Mouse (Mus musculus): ENCODE measurements around the gene Trim26. TPM values are rescaled to one million over a fixed set of nuclear protein-coding genes. Genes with fewer than 3 reads are reported as not detected.

Gene Trim26
- total and polyA plus RNA-seq, 3 experiments = 17.0 to 19.3 (median 19.1) TPM

DNA sequence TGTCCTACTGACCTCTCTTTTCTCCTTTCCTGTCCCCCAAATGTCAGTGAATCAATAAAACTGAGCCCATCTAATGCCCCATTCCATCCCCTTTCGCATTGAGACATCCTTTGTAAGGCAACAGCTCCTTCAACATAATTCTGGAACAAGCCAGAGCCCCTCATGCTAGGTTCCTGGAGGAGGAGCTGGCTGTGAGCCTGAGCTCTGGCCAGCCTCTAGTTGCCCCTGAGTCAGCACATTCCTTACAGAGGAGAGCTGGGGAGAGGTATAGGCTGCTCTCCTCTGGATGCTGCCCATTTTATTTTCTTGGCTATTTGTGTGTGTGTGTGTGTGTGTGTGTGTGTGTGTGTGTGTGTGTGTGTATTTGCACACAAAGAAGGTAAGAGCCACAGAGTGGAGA lies 71.3 kb downstream of the Trim26 start:
- no peak for DNase-seq
- no peaks in the 10 kb centered on the region for H3K36me3 ChIP-seq (ENCODE audit: control insufficient read depth, insufficient read depth, low read length)
- TF ChIP-seq POLR2A (IDR thresholded peaks at IDR 0.05; ENCODE audit: insufficient read depth, low read depth, low read length) (no peak), EP300 (IDR thresholded peaks at IDR 0.05; ENCODE audit: insufficient read depth, low read depth, low read length) (no peak), CTCF (IDR thresholded peaks at IDR 0.05) (no peak)
- intact Hi-C loops (cut with DNase I) = no loop called here
- 30% methylated on average over 1 of the region's 1 CpGs for WGBS
- H3K79me2 ChIP-seq (replicated peaks; ENCODE audit: control insufficient read depth, insufficient read depth, low read length) = no peaks in the 10 kb centered on the region
- H3K4me3 ChIP-seq = no peak overlapping the region
- H3K4me1 ChIP-seq (ENCODE audit: control insufficient read depth, insufficient read depth, low read length) = no peaks in the 10 kb centered on the region
- H3K27me3 ChIP-seq (ENCODE audit: control insufficient read depth, insufficient read depth, low read length) = no peaks in the 10 kb centered on the region
- H3K9ac ChIP-seq (ENCODE audit: low read depth, low read length) = no peak overlapping the region
- H3K27ac ChIP-seq = no peak overlapping the region

Other genes with a start within 250 kb of the Trim26 start
- gene H2-M9, start 194.5 kb upstream of the Trim26 start, total RNA-seq (2021) = not detected
- gene H2-M9, start 194.5 kb upstream of the Trim26 start, polyA plus RNA-seq (2012; rRNA removed) = 0.20 TPM in 1 of 2 replicates, not detected in the other
- gene H2-M1, start 164.9 kb upstream of the Trim26 start, total RNA-seq (2021) = not detected
- not detected in 2 replicates for gene H2-M1, start 164.9 kb upstream of the Trim26 start, polyA plus RNA-seq (2012; rRNA removed)
- not detected for gene H2-M10.5, start 64.2 kb upstream of the Trim26 start, total RNA-seq (2021)
- gene H2-M10.5, start 64.2 kb upstream of the Trim26 start, polyA plus RNA-seq (2012; rRNA removed) = not detected in 2 replicates
- gene H2-M10.6, start 25.0 kb upstream of the Trim26 start, total RNA-seq (2021) = not detected
- not detected in 2 replicates for gene H2-M10.6, start 25.0 kb upstream of the Trim26 start, polyA plus RNA-seq (2012; rRNA removed)
- not detected for gene Trim15, start 30.1 kb downstream of the Trim26 start, total RNA-seq (2021)
- gene Trim15, start 30.1 kb downstream of the Trim26 start, polyA plus RNA-seq (2012; rRNA removed) = 0.10 TPM in 1 of 2 replicates, not detected in the other
- gene Trim10, start 32.4 kb downstream of the Trim26 start, total RNA-seq (2021) = 1 to 10 TPM in 1 of 2 experiments, under 1 TPM in 1; 0.13 to 2.1 TPM
- 0.92 TPM in 1 of 2 replicates, not detected in the other for gene Trim10, start 32.4 kb downstream of the Trim26 start, polyA plus RNA-seq (2012; rRNA removed)
- gene Trim40, start 53.0 kb downstream of the Trim26 start, total RNA-seq (2021) = not detected
- gene Trim40, start 53.0 kb downstream of the Trim26 start, polyA plus RNA-seq (2012; rRNA removed) = not detected in 2 replicates
- gene Trim31, start 61.0 kb downstream of the Trim26 start, total RNA-seq (2021) = not detected
- not detected in 2 replicates for gene Trim31, start 61.0 kb downstream of the Trim26 start, polyA plus RNA-seq (2012; rRNA removed)
- gene Rnf39, start 105.8 kb downstream of the Trim26 start, total RNA-seq (2021) = under 1 TPM; 0.77 to 0.81 TPM
- 0.64 and 1.00 TPM in 2 replicates for gene Rnf39, start 105.8 kb downstream of the Trim26 start, polyA plus RNA-seq (2012; rRNA removed)
- 100 to 1,000 TPM in 1 of 2 experiments, 10 to 100 TPM in 1; 92.4 to 108 TPM for gene Ppp1r11, start 114.6 kb downstream of the Trim26 start, total RNA-seq (2021)
- 56.8 and 70.8 TPM in 2 replicates for gene Ppp1r11, start 114.6 kb downstream of the Trim26 start, polyA plus RNA-seq (2012; rRNA removed)
- 10 to 100 TPM; 25.9 to 29.0 TPM for gene Znrd1, start 121.4 kb downstream of the Trim26 start, total RNA-seq (2021)
- gene Znrd1, start 121.4 kb downstream of the Trim26 start, polyA plus RNA-seq (2012; rRNA removed) = 19.8 and 26.2 TPM in 2 replicates
- 10 to 100 TPM; 14.1 to 18.2 TPM for gene Znrd1as, start 121.5 kb downstream of the Trim26 start, total RNA-seq (2021)
- 4.0 and 8.8 TPM in 2 replicates for gene Znrd1as, start 121.5 kb downstream of the Trim26 start, polyA plus RNA-seq (2012; rRNA removed)
- gene 2410137M14Rik, start 144.1 kb downstream of the Trim26 start, total RNA-seq (2021) = under 1 TPM; 0.27 to 0.63 TPM
- gene 2410137M14Rik, start 144.1 kb downstream of the Trim26 start, polyA plus RNA-seq (2012; rRNA removed) = 0.41 and 0.61 TPM in 2 replicates
- under 1 TPM; 0.41 to 0.63 TPM for gene H2-M5, start 152.4 kb downstream of the Trim26 start, total RNA-seq (2021)
- 0.14 and 0.35 TPM in 2 replicates for gene H2-M5, start 152.4 kb downstream of the Trim26 start, polyA plus RNA-seq (2012; rRNA removed)
- gene Zfp57, start 164.0 kb downstream of the Trim26 start, total RNA-seq (2021) = 1 to 10 TPM in 1 of 2 experiments, under 1 TPM in 1; 0.94 to 1.4 TPM
- 2.3 and 4.3 TPM in 2 replicates for gene Zfp57, start 164.0 kb downstream of the Trim26 start, polyA plus RNA-seq (2012; rRNA removed)
- not detected for gene Mog, start 186.3 kb downstream of the Trim26 start, total RNA-seq (2021)
- 0.09 TPM in 1 of 2 replicates, not detected in the other for gene Mog, start 186.3 kb downstream of the Trim26 start, polyA plus RNA-seq (2012; rRNA removed)
- gene Gabbr1, start 208.8 kb downstream of the Trim26 start, total RNA-seq (2021) = 1 to 10 TPM; 6.5 to 6.7 TPM
- gene Gabbr1, start 208.8 kb downstream of the Trim26 start, polyA plus RNA-seq (2012; rRNA removed) = 15.5 and 17.4 TPM in 2 replicates

Data from heart, adult 2 months (tissue).